9 mouse cellular contexts compared by ENCODE assay signal in genomic region chr2:159534951-159535350, GRCm38 (mm10).
DNase-seq lines count a peak whose midpoint lies in the region; ATAC-seq lines count a peak whose summit lies in the region.
"Had no signal": no experiment of that assay in that cellular context is flagged by ENCODE, and none has a peak within 500 bp of the region (broad histone marks: within the 10 kb centered on the region; RNA-seq: fewer than 3 reads in every experiment).

No protein-coding gene starts in this region.

- peak; percentile 12 for DNase-seq in kidney, adult 11 months
- peak; percentile 49 to 57 for DNase-seq in adrenal gland, adult 18-20 months (ENCODE audit: low spot score in 2 of 2)
- peak; percentile 68 to 75 for DNase-seq in gastrocnemius, postnatal 36 days
- peak; percentile 23 to 44 for DNase-seq in layer of hippocampus, postnatal 10 days (ENCODE audit: low spot score in 2 of 2)
- no peak for DNase-seq in hindbrain, embryonic 11.5 days (ENCODE audit: low spot score)
- DNase-seq in thymus, adult 18-20 months: no peak

- WGBS in kidney, embryonic 15.5 days: 49% methylated on average over 2 of the region's 2 CpGs
- WGBS in liver, embryonic 12.5 days (ENCODE audit: insufficient replicate concordance): 51% methylated on average over 2 of the region's 2 CpGs
- WGBS in hindbrain, embryonic 11.5 days: 84% methylated on average over 2 of the region's 2 CpGs

- H3K36me3 ChIP-seq in kidney, embryonic 15.5 days: no peaks in the 10 kb centered on the region
- no peaks in the 10 kb centered on the region for H3K36me3 ChIP-seq in liver, embryonic 12.5 days
- H3K36me3 ChIP-seq in hindbrain, embryonic 11.5 days (ENCODE audit: control insufficient read depth, insufficient read depth, low read length): no peaks in the 10 kb centered on the region
- H3K36me3 ChIP-seq: midbrain, embryonic 10.5 days had no signal

- no peak overlapping the region for H3K4me3 ChIP-seq in kidney, embryonic 15.5 days (replicated peaks)
- H3K4me3 ChIP-seq in liver, embryonic 12.5 days: no peak overlapping the region
- no peak overlapping the region for H3K4me3 ChIP-seq in hindbrain, embryonic 11.5 days (ENCODE audit: low read depth, low read length)
- H3K4me3 ChIP-seq: midbrain, embryonic 10.5 days had no signal

- intact Hi-C loops in gastrocnemius, postnatal 36 days (cut with DNase I): no loop called here

- H3K4me2 ChIP-seq in kidney, embryonic 15.5 days: no peak overlapping the region
- H3K4me2 ChIP-seq in liver, embryonic 12.5 days: no peak overlapping the region
- no peak overlapping the region for H3K4me2 ChIP-seq in hindbrain, embryonic 11.5 days (replicated peaks; ENCODE audit: low read depth, low read length)

- no peaks in the 10 kb centered on the region for H3K9me3 ChIP-seq in kidney, embryonic 15.5 days (replicated peaks)
- no peaks in the 10 kb centered on the region for H3K9me3 ChIP-seq in liver, embryonic 12.5 days (replicated peaks)
- no peaks in the 10 kb centered on the region for H3K9me3 ChIP-seq in hindbrain, embryonic 11.5 days (ENCODE audit: control insufficient read depth, low read length)
- H3K9me3 ChIP-seq: midbrain, embryonic 10.5 days had no signal

- no peak for ATAC-seq in kidney, embryonic 15.5 days (replicated peaks; ENCODE audit: low FRiP score)
- ATAC-seq in liver, embryonic 12.5 days: no peak
- ATAC-seq in hindbrain, embryonic 11.5 days (ENCODE audit: low FRiP score): no peak

- no peaks in the 10 kb centered on the region for H3K27me3 ChIP-seq in kidney, embryonic 15.5 days
- H3K27me3 ChIP-seq in liver, embryonic 12.5 days (replicated peaks): no peaks in the 10 kb centered on the region
- H3K27me3 ChIP-seq in hindbrain, embryonic 11.5 days (ENCODE audit: control insufficient read depth, insufficient read depth, low read length): no peaks in the 10 kb centered on the region

- no peak overlapping the region for H3K9ac ChIP-seq in kidney, embryonic 15.5 days
- no peak overlapping the region for H3K9ac ChIP-seq in liver, embryonic 12.5 days
- H3K9ac ChIP-seq in hindbrain, embryonic 11.5 days (ENCODE audit: low read depth, low read length): no peak overlapping the region

- H3K27ac ChIP-seq in kidney, embryonic 15.5 days: no peak overlapping the region
- no peak overlapping the region for H3K27ac ChIP-seq in liver, embryonic 12.5 days
- no peak overlapping the region for H3K27ac ChIP-seq in hindbrain, embryonic 11.5 days (ENCODE audit: low read depth, low read length)
- H3K27ac ChIP-seq: midbrain, embryonic 10.5 days had no signal

- H3K4me1 ChIP-seq in kidney, embryonic 15.5 days: no peaks in the 10 kb centered on the region
- no peaks in the 10 kb centered on the region for H3K4me1 ChIP-seq in liver, embryonic 12.5 days
- H3K4me1 ChIP-seq in hindbrain, embryonic 11.5 days (replicated peaks; ENCODE audit: control insufficient read depth, insufficient read depth, low read length): no peaks in the 10 kb centered on the region
- H3K4me1 ChIP-seq: midbrain, embryonic 10.5 days had no signal

Comparison
In these comparisons a context has a peak if more than half of its experiments do, and no peak if none do; other contexts are left out.
1. DNase-seq: peak in kidney, adult 11 months (single experiment), adrenal gland, adult 18-20 months (2 of 2), gastrocnemius, postnatal 36 days (2 of 2) and layer of hippocampus, postnatal 10 days (2 of 2); none in hindbrain, embryonic 11.5 days (single experiment) and thymus, adult 18-20 months (0 of 2).